In the genomic region with DNA sequence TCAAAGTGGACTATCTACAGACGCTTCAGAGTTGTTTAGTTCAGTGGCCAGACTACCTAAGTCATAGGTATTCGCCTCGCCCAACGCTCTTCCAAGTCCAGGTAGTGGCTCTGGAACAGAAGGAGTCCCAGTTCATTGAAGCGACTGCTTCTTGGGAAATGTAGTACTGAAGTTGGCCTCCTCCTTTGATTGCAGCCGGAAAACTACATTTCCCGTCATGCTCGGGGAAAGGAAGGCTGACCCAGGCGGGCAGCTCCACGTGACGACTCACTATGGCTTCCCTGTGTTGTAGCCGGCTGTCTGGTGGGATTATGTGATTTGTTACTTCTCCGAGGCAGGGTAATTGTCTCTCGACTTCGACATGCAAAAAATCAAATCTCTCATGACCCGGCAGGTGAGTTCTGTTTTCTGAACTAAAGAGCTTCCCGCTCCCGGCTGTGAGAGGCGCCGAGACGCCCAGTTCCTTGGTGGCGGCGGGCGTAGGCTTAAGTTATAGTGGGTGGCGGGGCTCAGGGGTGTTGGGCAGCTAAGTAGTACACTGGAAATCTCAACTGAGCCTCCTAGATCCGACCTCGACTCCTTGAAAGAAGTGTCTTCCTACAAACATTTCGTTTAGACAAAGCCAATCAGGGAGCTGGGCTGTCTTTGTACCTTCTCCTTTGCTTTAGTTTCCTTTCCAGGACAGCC, we compare ENCODE assay signal across 8 mouse cellular contexts. TPM values are rescaled to one million over a fixed set of nuclear protein-coding genes. Genes with fewer than 3 reads are reported as not detected.
A peak's percentile ranks its signal among the peaks of the same experiment; 100 is the strongest.
DNase-seq lines count a peak whose midpoint lies in the region; ATAC-seq and TF ChIP-seq lines count a peak whose summit lies in the region.

Gene Hepacam2 (minus strand): TSS at position 137 of the 687 bp plus-strand sequence.
Gene Vps50 (plus strand): TSS at position 221 of the 687 bp plus-strand sequence.

- H3K4me3 ChIP-seq in cortical plate, adult 2 months (ENCODE audit: insufficient read depth, low read length): peak within 1 kb of the TSS; percentile 47
- H3K4me3 ChIP-seq in megakaryocyte, embryonic 14.5 days (replicated peaks): peak within 1 kb of the TSS; percentile 92

- H3K36me3 ChIP-seq in megakaryocyte, embryonic 14.5 days (replicated peaks; ENCODE audit: low read length): no peaks in the 10 kb centered on the region

- no peaks in the 10 kb centered on the region for H3K4me1 ChIP-seq in cortical plate, adult 2 months (ENCODE audit: control insufficient read depth, insufficient read depth, low read length)
- peaks cover 23% of the 10 kb centered on the region for H3K4me1 ChIP-seq in megakaryocyte, embryonic 14.5 days

- H3K9me3 ChIP-seq in megakaryocyte, embryonic 14.5 days: no peaks in the 10 kb centered on the region

- no peak within 1 kb of the TSS for H3K27ac ChIP-seq in cortical plate, adult 2 months (ENCODE audit: insufficient read depth, low read length)

- ATAC-seq in activated CD4-positive, CD25-positive, alpha-beta regulatory T cell, adult 4 months: peak; percentile 99

- no peaks in the 10 kb centered on the region for H3K27me3 ChIP-seq in megakaryocyte, embryonic 14.5 days (replicated peaks)

- peak; percentile 67 for TF ChIP-seq POLR2A in cortical plate, adult 2 months (IDR thresholded peaks at IDR 0.05; ENCODE audit: extremely low read depth, insufficient read depth, low read length)

- no peak for TF ChIP-seq CTCF in cortical plate, adult 2 months (IDR thresholded peaks at IDR 0.05; ENCODE audit: extremely low read depth, insufficient read depth, low read length)

- peak; percentile 72 to 78 for DNase-seq in gastrocnemius, adult 8-10 months (ENCODE audit: low spot score in 2 of 2)
- peak; percentile 83 for DNase-seq in hindlimb bud, embryonic 11.5 days (ENCODE audit: extremely low spot score, low read depth, low spot score)
- DNase-seq in left cerebral cortex, adult 8-10 months (ENCODE audit: low spot score in 2 of 2): peak; percentile 70 to 92
- DNase-seq in right cerebral cortex, postnatal 10 days (ENCODE audit: low spot score in 2 of 2): peak; percentile 93 to 96
- DNase-seq in urinary bladder, postnatal 25 days (ENCODE audit: low spot score): peak; percentile 77

RNA-seq across cellular contexts. Expression of gene Hepacam2, which starts in this region (rescaled TPM):
- polyA plus RNA-seq in activated CD4-positive, CD25-positive, alpha-beta regulatory T cell, adult 4 months (2017; shearing (Covaris generic)): under 1 TPM in 1 of 2 experiments, not detected in 1; 0.46 TPM
- polyA plus RNA-seq in cortical plate, adult 2 months (2012; rRNA removed): 0.38 and 0.51 TPM in 2 replicates
- under 1 TPM in 3 of 4 experiments, not detected in 1; 0.12 to 0.43 (median 0.16) TPM for total RNA-seq in gastrocnemius, adult 8-10 months (2022)
- total RNA-seq in left cerebral cortex, adult 8-10 months (2022): under 1 TPM; 0.21 to 0.91 (median 0.68) TPM
- polyA plus RNA-seq in megakaryocyte, embryonic 14.5 days (2012; ENCODE audit: insufficient read depth, low replicate concordance): not detected in 2 replicates

RNA-seq across cellular contexts. Expression of gene Vps50, which starts in this region (rescaled TPM):
- polyA plus RNA-seq in activated CD4-positive, CD25-positive, alpha-beta regulatory T cell, adult 4 months (2017; shearing (Covaris generic)): 10 to 100 TPM; 14.9 to 20.5 TPM
- 33.9 and 37.5 TPM in 2 replicates for polyA plus RNA-seq in cortical plate, adult 2 months (2012; rRNA removed)
- 10 to 100 TPM; 20.1 to 24.6 (median 21.3) TPM for total RNA-seq in gastrocnemius, adult 8-10 months (2022)
- 10 to 100 TPM; 55.2 to 61.3 (median 58.6) TPM for total RNA-seq in left cerebral cortex, adult 8-10 months (2022)
- 1.6 TPM in 1 of 2 replicates, not detected in the other for polyA plus RNA-seq in megakaryocyte, embryonic 14.5 days (2012; ENCODE audit: insufficient read depth, low replicate concordance)
